Mouse (Mus musculus) right cerebral cortex, postnatal 4 days (tissue): ENCODE data around the gene Bcl2.

ENCODE experiments used
- DNase-seq: peaks from one replicate; pipeline ENCODE4 v3.0.0-alpha.2; 2022

The Bcl2 gene

DNA sequence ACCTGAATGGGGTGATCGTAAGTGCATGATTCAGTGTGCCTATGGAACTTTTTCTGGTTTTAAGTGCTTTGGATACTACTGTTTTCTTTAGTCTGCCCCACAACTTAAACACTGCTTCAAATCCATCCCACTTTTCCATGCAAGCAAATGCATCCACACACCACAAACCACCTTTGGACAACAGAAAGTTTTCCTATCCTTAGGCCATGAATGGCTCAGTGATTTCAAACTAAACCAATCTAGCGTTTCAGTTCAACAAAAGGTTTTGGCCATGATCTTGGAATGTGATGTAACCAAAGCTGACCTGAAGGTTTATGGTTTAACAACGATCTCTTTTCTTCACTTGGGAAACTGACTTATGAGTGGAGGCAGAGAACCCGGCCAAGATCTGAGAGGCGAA, 51.6 kb downstream of the Bcl2 start:
- DNase-seq: no peak

GRCm38 (mm10) chr1:106658293-106658847, 55.7 kb downstream of the Bcl2 start:
- no peak for DNase-seq

DNA sequence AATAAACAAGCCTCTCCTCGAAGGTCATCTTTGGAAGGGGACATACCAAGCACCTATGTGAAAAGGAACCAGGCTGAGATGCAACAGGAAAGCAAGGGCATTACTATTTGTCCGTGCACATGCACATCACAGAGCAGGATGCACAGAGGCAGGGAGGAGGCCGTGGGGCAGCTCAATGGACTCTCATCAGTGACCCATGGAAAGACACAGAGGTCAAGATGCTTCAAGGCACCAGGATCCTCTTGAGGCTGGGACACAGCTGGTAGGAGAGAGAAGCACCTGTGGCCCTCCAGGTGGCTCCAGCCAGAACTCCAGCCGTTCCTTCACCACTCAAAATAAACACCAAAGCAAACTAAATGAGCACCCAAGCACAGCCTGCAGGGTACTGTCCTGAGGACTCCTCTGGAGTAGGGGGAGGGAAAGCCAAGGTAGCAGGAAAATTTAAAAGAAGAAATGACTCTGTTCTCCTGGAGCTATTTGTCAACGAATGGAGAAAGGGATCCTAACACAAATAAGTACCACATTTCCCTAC, 57.8 kb downstream of the Bcl2 start:
- DNase-seq: no peak

GRCm38 (mm10) chr1:106654254-106654653, 59.8 kb downstream of the Bcl2 start:
- no peak for DNase-seq

- no peak for DNase-seq
Measured at GRCm38 (mm10) chr1:106653441-106653860, 60.6 kb downstream of the Bcl2 start.

DNA sequence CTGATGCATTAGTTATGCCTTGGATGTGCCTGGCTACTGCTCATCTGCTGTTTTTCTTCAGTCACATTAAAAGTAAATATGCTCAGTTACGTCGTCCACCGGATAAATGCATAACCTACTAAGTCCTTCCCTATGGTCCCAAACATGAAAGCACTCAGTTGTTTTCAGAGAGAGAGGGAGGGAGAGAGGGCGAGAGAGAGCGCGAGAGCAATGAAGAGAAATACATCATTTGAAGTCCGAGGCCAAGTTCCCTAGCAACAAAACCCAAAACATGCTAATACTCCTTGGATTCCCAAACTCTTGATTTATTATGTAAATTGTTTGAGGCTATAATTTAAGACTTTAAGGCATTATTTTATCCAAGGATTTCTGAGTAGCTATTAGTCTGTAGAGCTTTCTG, 62.9 kb downstream of the Bcl2 start:
- DNase-seq: no peak

DNA sequence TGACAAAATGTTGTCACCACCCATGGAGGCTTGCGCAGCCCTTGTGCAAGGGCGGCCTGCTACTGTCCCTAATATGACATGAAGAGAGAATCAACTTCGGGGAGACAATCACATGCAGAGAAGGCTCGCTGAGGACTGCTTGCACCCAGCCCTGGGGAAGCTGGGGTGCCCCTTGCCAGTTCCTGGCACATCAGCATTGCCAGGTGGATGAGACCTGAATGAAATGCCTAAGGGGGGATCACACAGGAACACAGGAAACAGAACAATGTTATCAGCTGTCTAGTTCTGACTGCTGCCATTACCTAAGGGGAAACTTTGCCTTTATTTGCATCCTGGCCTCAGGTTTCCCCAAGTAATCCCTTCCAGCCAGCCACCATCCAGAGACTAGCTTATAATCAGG, 63.6 kb downstream of the Bcl2 start:
- no peak for DNase-seq

DNA sequence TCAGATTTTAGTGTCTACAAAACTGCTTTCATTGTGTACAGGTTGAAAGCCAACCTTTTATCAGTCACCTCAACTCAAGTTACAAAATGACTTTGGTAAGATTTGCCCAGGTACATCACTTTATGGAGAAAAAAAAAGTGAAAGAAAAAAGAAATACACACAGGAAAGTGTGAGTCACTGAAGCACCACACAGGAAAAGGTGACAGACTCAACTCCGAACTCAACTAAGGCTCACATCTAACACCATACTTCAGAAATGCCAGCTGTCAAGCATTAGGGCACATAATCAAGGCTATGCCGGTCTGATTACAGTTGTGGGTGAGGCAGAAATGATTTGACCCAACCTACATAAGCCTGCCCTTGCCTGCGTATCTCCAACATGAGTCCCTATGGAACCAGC, 66.7 kb downstream of the Bcl2 start:
- DNase-seq: no peak

- DNase-seq: no peak
Measured at GRCm38 (mm10) chr1:106644566-106644965, 69.5 kb downstream of the Bcl2 start.

DNA sequence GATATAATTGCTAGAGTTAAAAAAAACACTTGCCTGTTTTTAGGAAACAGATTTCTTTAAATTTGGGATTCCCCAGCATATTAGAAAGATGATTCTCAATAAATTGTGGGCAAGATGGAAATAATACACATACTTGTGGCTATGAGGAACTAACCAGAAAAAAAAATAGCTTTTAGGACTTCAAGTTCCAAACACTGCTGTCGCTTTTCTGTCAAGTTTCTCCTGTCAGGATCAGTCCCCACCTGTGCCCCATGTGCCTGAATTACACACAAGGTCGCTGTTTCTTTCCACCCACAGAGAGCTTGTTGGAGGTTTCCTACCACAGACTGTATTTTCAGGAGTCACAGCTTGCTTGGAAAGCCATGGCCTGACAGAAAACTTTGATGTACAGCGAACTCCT, 70.5 kb downstream of the Bcl2 start:
- DNase-seq: no peak

DNA sequence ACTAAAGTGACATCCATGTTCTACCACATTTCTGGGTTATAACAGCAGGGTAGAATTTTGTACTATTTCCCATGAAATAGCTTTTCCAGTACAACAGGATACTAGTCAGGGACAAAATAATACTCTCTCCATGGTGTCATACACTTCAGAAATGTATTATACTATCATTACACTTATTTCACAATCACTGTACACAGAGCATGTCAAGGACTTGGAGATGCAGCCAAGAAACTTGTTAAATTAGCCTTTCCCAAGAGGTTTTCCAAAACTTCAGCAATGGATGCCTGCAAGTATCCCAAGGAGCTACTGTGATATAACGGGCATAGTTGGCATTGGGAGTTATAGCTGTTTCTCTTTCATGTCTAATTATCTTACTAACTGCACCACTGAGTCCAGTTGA, 73.5 kb downstream of the Bcl2 start:
- no peak for DNase-seq

DNA sequence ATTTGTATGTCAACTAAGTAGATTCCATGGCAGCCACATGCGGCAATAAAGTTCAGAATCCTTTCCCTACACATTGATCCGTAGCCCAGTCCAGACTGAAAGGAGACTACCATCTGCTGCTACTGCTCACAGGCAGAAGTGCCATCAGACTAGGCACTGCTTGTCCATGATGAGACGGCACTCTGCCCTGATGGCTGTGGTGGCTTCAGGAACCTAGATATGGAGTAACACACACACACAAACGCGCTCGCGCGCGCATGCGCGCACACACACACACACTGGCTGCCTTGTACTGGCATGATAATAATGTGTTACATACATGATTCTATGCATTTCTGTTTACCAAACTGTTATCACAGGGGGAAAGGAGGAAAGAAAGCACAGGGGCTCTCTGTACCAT, 76.4 kb downstream of the Bcl2 start:
- no peak for DNase-seq

- DNase-seq: no peak
Measured at GRCm38 (mm10) chr1:106636714-106637113, 77.4 kb downstream of the Bcl2 start.

DNA sequence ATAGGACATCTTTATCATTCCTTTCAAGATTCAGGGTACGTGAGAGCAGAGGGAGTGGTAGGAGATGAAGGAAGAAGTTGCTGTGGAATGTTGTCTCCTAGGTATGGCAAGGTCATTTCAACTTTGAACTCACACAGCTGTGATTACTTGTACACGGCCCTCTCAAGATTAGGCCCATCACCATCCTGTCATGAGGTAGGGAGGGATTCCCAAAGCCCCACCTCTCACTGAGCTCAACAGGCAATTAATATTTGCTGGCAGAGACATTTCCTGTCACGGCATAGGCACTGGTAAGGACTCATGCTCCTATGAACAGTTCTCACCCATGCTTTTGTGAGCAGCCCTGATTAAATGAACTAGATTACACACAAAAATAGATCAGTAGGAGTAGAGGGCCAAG, 80.9 kb downstream of the Bcl2 start:
- DNase-seq: no peak

DNA sequence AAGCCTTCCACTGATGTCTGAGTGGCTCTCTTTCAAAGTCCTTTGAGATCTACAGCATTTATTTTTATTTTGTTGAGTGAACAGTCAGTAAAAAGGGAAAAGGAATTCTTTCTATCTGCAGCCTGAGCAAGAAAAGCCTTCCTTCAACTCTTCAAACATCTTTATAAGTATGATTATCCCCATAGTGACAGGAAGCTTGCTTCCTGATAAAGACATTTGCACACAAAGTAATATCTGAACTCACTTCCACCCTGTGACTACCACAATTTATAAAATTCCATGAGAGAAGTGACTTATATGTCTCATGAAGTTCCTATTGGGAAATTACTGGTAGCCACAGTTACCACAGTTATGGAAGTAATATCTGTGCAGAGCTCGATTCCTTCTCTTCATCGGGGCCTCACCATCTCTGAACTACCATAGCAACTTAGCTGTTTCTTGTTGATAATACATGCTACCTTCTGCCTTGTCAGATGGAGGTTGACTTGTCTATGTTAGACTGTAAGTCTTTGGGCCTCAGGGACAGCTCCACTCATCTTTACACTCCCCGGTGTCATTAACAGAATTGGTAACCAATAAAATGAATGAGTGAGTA, 82.1 kb downstream of the Bcl2 start:
- no peak for DNase-seq

DNA sequence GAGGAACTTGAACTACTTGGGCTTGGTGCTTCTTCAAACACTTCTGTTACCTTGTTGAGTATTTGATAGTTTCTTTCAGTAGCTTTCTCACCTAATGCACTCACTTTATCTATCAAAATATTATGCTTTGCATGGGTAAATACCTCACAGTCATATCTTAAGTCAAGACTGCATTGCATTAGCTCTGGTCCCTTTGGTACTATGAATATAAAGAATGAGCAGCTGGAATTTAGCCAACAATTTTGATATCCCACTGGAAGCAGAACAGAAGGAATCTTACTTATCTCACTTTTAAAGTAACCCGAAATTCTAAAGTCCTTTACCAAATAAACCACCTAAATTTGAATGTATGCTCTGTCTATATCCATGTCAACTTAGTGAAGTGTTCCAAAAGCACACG, 83.1 kb downstream of the Bcl2 start:
- no peak for DNase-seq

- no peak for DNase-seq
Measured at GRCm38 (mm10) chr1:106629931-106630682, 84.0 kb downstream of the Bcl2 start.

GRCm38 (mm10) chr1:106629470-106629830, 84.6 kb downstream of the Bcl2 start:
- DNase-seq: no peak

- no peak for DNase-seq
Measured at GRCm38 (mm10) chr1:106628718-106629469, 85.2 kb downstream of the Bcl2 start.

- no peak for DNase-seq
Measured at GRCm38 (mm10) chr1:106628279-106628678, 85.8 kb downstream of the Bcl2 start.

DNA sequence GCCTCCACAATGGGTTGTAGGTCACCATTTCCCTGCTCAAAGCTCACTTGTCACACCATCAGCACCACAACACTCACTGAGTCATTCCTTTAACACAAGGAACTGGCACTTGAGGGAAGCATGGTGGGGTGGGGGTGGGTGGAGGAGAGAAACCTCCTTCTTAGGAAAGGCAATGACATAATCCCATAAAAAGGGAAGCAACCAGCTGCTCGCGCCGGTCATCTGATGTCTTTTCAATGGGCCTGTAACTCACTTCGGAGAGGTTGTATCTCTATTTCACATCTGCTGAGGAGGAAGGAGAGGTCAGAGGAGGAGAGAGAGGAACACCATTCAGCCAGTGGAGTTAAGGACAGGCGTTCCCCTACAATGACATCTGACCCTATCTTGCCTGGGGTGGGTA, 86.8 kb downstream of the Bcl2 start:
- DNase-seq: no peak

DNA sequence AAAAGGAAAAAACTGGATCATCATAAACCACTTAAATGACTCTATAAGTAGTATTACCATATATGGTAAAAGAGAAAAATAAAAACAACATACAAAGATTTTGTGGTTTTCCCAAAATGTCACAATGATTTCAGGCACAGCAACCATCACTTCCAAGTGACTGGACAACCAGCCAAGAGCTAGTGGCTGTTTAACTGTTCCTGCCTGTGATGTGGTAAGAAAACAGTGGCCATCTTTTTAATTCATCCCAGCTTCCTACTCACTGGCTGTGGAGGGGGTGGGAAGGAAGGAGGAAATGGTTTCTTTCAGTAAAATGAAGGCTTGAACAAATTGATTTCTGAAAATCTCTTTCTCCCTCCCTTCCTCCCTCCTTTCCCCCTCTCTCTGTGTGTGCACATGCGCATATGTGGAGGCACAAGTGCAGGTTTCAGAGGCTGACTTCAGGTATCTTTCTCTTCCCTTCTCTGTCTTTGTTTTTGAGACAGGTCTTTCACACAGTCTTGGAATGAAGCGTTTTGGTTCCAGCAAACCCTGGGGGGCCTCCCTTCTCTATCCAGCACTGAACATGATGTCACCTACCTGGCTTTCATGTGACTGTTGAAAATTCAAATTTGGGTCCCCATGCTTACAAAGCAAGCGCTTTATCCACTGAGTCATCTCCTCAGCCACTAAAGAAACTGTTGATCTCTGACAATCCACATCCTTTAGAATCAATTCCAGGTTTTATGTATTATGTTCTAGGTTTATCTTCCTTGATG, 93.7 kb downstream of the Bcl2 start:
- no peak for DNase-seq

GRCm38 (mm10) chr1:106618814-106619213, 95.3 kb downstream of the Bcl2 start:
- no peak for DNase-seq
